Comparison of ENCODE assay signal across 15 mouse cellular contexts in genomic region chr16:55469703-55470102, GRCm38 (mm10).
DNase-seq lines count a peak whose midpoint lies in the region; ATAC-seq and TF ChIP-seq lines count a peak whose summit lies in the region.
"Had no signal": no experiment of that assay in that cellular context is flagged by ENCODE, and none has a peak within 500 bp of the region (broad histone marks: within the 10 kb centered on the region; RNA-seq: fewer than 3 reads in every experiment).

No protein-coding gene starts in this region.

- DNase-seq in forebrain, postnatal 0 days: no peak
- no peak for DNase-seq in lung, embryonic 14.5 days
- no peak for DNase-seq in lung, adult 18-20 months
- DNase-seq in MEL (ENCODE audit: low read depth, low spot score): no peak
- no peak for DNase-seq in brain, embryonic 14.5 days (ENCODE audit: low read depth)
- no peak for DNase-seq in left cerebral cortex, postnatal 14 days (ENCODE audit: low spot score in 2 of 2)
- DNase-seq in gastrocnemius, postnatal 25 days: no peak

- no peak for ATAC-seq in forebrain, postnatal 0 days
- no peak for ATAC-seq in forebrain, embryonic 12.5 days (ENCODE audit: low FRiP score)
- ATAC-seq in lung, embryonic 14.5 days (ENCODE audit: insufficient read depth): no peak

- H3K27ac ChIP-seq in forebrain, postnatal 0 days (ENCODE audit: low read depth, low read length): no peak overlapping the region
- H3K27ac ChIP-seq in forebrain, embryonic 12.5 days: no peak overlapping the region
- H3K27ac ChIP-seq in lung, embryonic 14.5 days (ENCODE audit: low read depth): no peak overlapping the region
- H3K27ac ChIP-seq in MEL (ENCODE audit: control insufficient read depth, low read depth, low read length): no peak overlapping the region
- H3K27ac ChIP-seq: forebrain, embryonic 10.5 days; heart, adult 2 months; heart, embryonic 10.5 days; heart, embryonic 13.5 days; hindbrain, embryonic 12.5 days; hindbrain, embryonic 15.5 days; intestine, embryonic 15.5 days had no signal

- no peaks in the 10 kb centered on the region for H3K27me3 ChIP-seq in forebrain, postnatal 0 days (ENCODE audit: insufficient read depth, low read length)
- no peaks in the 10 kb centered on the region for H3K27me3 ChIP-seq in forebrain, embryonic 12.5 days
- no peaks in the 10 kb centered on the region for H3K27me3 ChIP-seq in lung, embryonic 14.5 days (ENCODE audit: insufficient read depth, low read length)
- H3K27me3 ChIP-seq in MEL (ENCODE audit: control insufficient read depth in 1 of 2, insufficient read depth in 2 of 2, low read length in 2 of 2): no peaks in the 10 kb centered on the region
- H3K27me3 ChIP-seq: heart, embryonic 13.5 days; hindbrain, embryonic 12.5 days; hindbrain, embryonic 15.5 days; intestine, embryonic 15.5 days had no signal

- 64% methylated on average over 3 of the region's 3 CpGs for WGBS in forebrain, postnatal 0 days
- WGBS in forebrain, embryonic 12.5 days: 62% methylated on average over 3 of the region's 3 CpGs
- 59% methylated on average over 3 of the region's 3 CpGs for WGBS in lung, embryonic 14.5 days

- no peaks in the 10 kb centered on the region for H3K9me3 ChIP-seq in forebrain, postnatal 0 days (ENCODE audit: low read length)
- no peaks in the 10 kb centered on the region for H3K9me3 ChIP-seq in forebrain, embryonic 12.5 days
- H3K9me3 ChIP-seq in lung, embryonic 14.5 days (ENCODE audit: low read depth, low read length): no peaks in the 10 kb centered on the region
- no peaks in the 10 kb centered on the region for H3K9me3 ChIP-seq in MEL (replicated peaks; ENCODE audit: insufficient read depth, low read length)
- H3K9me3 ChIP-seq: forebrain, embryonic 10.5 days; heart, embryonic 10.5 days; heart, embryonic 13.5 days; hindbrain, embryonic 12.5 days; hindbrain, embryonic 15.5 days; intestine, embryonic 15.5 days had no signal

- no peak for TF ChIP-seq POLR2A in MEL (IDR thresholded peaks at IDR 0.05; ENCODE audit: control insufficient read depth in 1 of 2, insufficient read depth in 1 of 2, low read depth in 1 of 2, low read length in 2 of 2, poor library complexity in 1 of 2)
- TF ChIP-seq POLR2A in brain, embryonic 14.5 days (IDR thresholded peaks at IDR 0.05; ENCODE audit: borderline replicate concordance, extremely low read depth, insufficient read depth, insufficient read length, poor library complexity, severe bottlenecking): no peak

- no peak for TF ChIP-seq EP300 in MEL (IDR thresholded peaks at IDR 0.05; ENCODE audit: low read depth in 1 of 2, low read length in 2 of 2)

- H3K4me1 ChIP-seq in forebrain, postnatal 0 days (ENCODE audit: insufficient read depth): 0 out of 2 replicates have a peak, but pooled peaks cover 4% of the 10 kb centered on the region
- no peaks in the 10 kb centered on the region for H3K4me1 ChIP-seq in forebrain, embryonic 12.5 days
- no peaks in the 10 kb centered on the region for H3K4me1 ChIP-seq in lung, embryonic 14.5 days (ENCODE audit: insufficient read depth)
- no peaks in the 10 kb centered on the region for H3K4me1 ChIP-seq in MEL (ENCODE audit: control insufficient read depth in 1 of 2, insufficient read depth in 2 of 2, low read length in 2 of 2)
- H3K4me1 ChIP-seq: forebrain, embryonic 10.5 days; heart, embryonic 10.5 days; heart, embryonic 13.5 days; hindbrain, embryonic 12.5 days; hindbrain, embryonic 15.5 days; intestine, embryonic 15.5 days had no signal

- intact Hi-C loops in left cerebral cortex, postnatal 14 days (cut with DNase I): loop anchor here (2.0 kb wide), 1 partner anchor 317 kb away; no protein-coding TSS in a partner anchor

- H3K4me2 ChIP-seq in forebrain, postnatal 0 days (ENCODE audit: low read depth): no peak overlapping the region
- H3K4me2 ChIP-seq in forebrain, embryonic 12.5 days: no peak overlapping the region
- no peak overlapping the region for H3K4me2 ChIP-seq in lung, embryonic 14.5 days
- H3K4me2 ChIP-seq: heart, embryonic 13.5 days; hindbrain, embryonic 12.5 days; hindbrain, embryonic 15.5 days; intestine, embryonic 15.5 days had no signal

- no peak overlapping the region for H3K9ac ChIP-seq in forebrain, postnatal 0 days
- no peak overlapping the region for H3K9ac ChIP-seq in forebrain, embryonic 12.5 days
- H3K9ac ChIP-seq in lung, embryonic 14.5 days: no peak overlapping the region
- H3K9ac ChIP-seq in MEL (ENCODE audit: control insufficient read depth, low read depth, low read length, poor library complexity, severe bottlenecking): no peak overlapping the region
- H3K9ac ChIP-seq: heart, embryonic 13.5 days; hindbrain, embryonic 12.5 days; hindbrain, embryonic 15.5 days; intestine, embryonic 15.5 days had no signal

- TF ChIP-seq RAD21 in MEL (IDR thresholded peaks at IDR 0.05; ENCODE audit: low read depth, low read length): no peak

- no peaks in the 10 kb centered on the region for H3K79me2 ChIP-seq in MEL (ENCODE audit: control insufficient read depth, insufficient read depth, low read length, poor library complexity)

- peak; percentile 37 for TF ChIP-seq CTCF in forebrain, postnatal 0 days (IDR thresholded peaks at IDR 0.05; ENCODE audit: low read depth)
- TF ChIP-seq CTCF in lung, embryonic 14.5 days (IDR thresholded peaks at IDR 0.05; ENCODE audit: low read depth): peak; percentile 26
- peak in 2 of 3 experiments; percentile 16 to 21; a peak in 1 of 6 replicates for TF ChIP-seq CTCF in MEL (IDR thresholded peaks at IDR 0.05 in 2 of 3, conservative IDR thresholded peaks at IDR 0.05 in 1 of 3; ENCODE audit: control insufficient read depth in 1 of 3, insufficient read depth in 1 of 3, low read depth in 2 of 3, low read length in 3 of 3, poor library complexity in 1 of 3, severe bottlenecking in 1 of 3)
- TF ChIP-seq CTCF in brain, embryonic 14.5 days (IDR thresholded peaks at IDR 0.05; ENCODE audit: borderline replicate concordance, extremely low read depth, insufficient read depth, insufficient read length): 0 out of 2 replicates have a peak, but pooled peaks have one; percentile 4

- H3K36me3 ChIP-seq in forebrain, postnatal 0 days (ENCODE audit: insufficient read depth): no peaks in the 10 kb centered on the region
- H3K36me3 ChIP-seq in forebrain, embryonic 12.5 days (replicated peaks): no peaks in the 10 kb centered on the region
- H3K36me3 ChIP-seq in lung, embryonic 14.5 days (ENCODE audit: insufficient read depth): no peaks in the 10 kb centered on the region
- no peaks in the 10 kb centered on the region for H3K36me3 ChIP-seq in MEL (ENCODE audit: control insufficient read depth in 1 of 2, insufficient read depth in 2 of 2, low read length in 2 of 2)
- H3K36me3 ChIP-seq: forebrain, embryonic 10.5 days; heart, embryonic 10.5 days; heart, embryonic 13.5 days; hindbrain, embryonic 12.5 days; hindbrain, embryonic 15.5 days; intestine, embryonic 15.5 days had no signal

- H3K4me3 ChIP-seq in forebrain, postnatal 0 days (ENCODE audit: low read depth, low read length): no peak overlapping the region
- H3K4me3 ChIP-seq in forebrain, embryonic 12.5 days (replicated peaks): no peak overlapping the region
- H3K4me3 ChIP-seq in lung, embryonic 14.5 days (ENCODE audit: low read depth, low read length): no peak overlapping the region
- no peak overlapping the region for H3K4me3 ChIP-seq in MEL (ENCODE audit: control insufficient read depth in 1 of 2, insufficient read depth in 1 of 2, low read depth in 2 of 2, low read length in 2 of 2)
- H3K4me3 ChIP-seq: forebrain, embryonic 10.5 days; heart, adult 2 months; heart, embryonic 10.5 days; heart, embryonic 13.5 days; hindbrain, embryonic 12.5 days; hindbrain, embryonic 15.5 days; intestine, embryonic 15.5 days had no signal

TF ChIP-seq in MEL, 35 proteins besides CTCF, POLR2A, EP300 and RAD21:
- no peak for TF ChIP-seq BHLHE40 (IDR thresholded peaks at IDR 0.05; ENCODE audit: borderline replicate concordance, low read depth, low read length)
- no peak for TF ChIP-seq KAT2A (conservative IDR thresholded peaks at IDR 0.05; ENCODE audit: low read depth, low read length)
- no peak for TF ChIP-seq JUND (IDR thresholded peaks at IDR 0.05; ENCODE audit: low read depth, low read length)
- no peak for TF ChIP-seq MYC (IDR thresholded peaks at IDR 0.05; ENCODE audit: low read depth, low read length)
- TF ChIP-seq SMC3 (IDR thresholded peaks at IDR 0.05; ENCODE audit: low read depth, low read length): no peak
- TF ChIP-seq ZNF384 (IDR thresholded peaks at IDR 0.05; ENCODE audit: low read depth, low read length): peak; percentile 43; the same call in 1 of the 2 replicates
